Mouse (Mus musculus) activated CD4-positive, CD25-positive, alpha-beta regulatory T cell, adult 9 weeks (primary cell): Measurements from ENCODE around the gene Ccl27a. TPM values are rescaled to one million over a fixed set of nuclear protein-coding genes. Genes with fewer than 3 reads are reported as not detected.

Source experiments
- polyA plus RNA-seq: library from polyadenylated mRNA; unstranded; fragments of 100-300 nt; shearing (Covaris generic); gene quantifications from one replicate; pipeline ENCODE4 v1.2.1, GENCODE M21; 2017

Gene Ccl27a
- polyA plus RNA-seq: 7.5 TPM

GRCm38 (mm10) chr4:41774002-41774401, at the start of gene Ccl27a:
Gene Ccl27a (minus strand): TSS chr4:41774247.

GRCm38 (mm10) chr4:41755338-41756305, 18.4 kb downstream of the Ccl27a start, which contains the start of gene Sigmar1:
Gene Sigmar1 (minus strand): TSS chr4:41756157.

DNA sequence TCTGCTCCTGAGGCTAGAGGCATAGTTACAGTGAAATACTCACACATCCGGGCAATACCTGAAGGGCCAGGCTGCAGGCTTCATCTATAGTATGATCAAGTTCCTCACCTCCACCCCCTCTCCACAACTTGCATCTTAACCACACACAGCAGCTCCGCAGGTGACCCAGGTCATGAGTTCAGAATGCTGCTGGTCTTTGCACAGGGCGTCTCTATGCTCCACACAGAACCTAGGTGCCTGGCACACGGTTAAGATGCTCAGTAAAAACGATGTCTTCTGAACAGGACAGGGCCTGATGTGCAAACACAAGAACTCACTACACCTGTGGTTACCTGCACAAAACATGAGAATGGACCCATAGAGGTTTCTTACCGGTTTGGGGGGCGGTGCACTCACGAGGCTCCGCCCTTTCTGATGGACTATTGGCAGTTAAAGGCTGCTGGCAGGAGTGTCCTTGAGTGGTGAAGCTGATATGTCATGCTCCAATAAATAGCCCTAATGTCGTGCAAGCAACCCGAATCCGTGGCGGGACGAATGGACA, 19.2 kb downstream of the Ccl27a start, which contains the start of gene Galt:
TSS of gene Galt (plus strand) at position 432 of the 541 bp plus-strand sequence.

GRCm38 (mm10) chr4:41731052-41731765, 42.8 kb downstream of the Ccl27a start, which contains the start of gene Arid3c:
Gene Arid3c (minus strand): TSS chr4:41731142.

DNA sequence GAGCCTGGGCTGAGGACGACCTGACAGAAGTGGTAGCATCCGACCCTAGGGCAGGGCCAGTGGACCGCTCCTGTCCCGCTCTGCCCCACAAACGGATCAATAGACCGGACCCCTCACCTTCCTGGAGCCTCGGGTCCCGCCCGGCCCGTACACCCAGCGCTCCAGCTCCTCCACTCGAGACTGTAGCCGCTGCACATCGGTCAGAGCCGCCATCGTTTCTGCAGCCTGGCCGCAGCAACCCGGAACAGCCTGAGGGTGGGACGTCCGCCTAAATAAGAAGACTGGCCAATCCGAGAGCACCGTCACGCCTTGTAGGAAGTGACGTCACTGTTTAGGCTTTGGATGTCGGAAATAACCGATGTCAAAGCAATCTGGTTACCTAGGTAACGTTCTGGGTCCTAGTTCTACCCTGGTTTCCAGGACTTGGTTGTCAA, 51.1 kb downstream of the Ccl27a start, which contains the start of gene Dctn3:
TSS of gene Dctn3 (minus strand) at position 253 of the 434 bp plus-strand sequence.

Other genes starting within 250 kb of the Ccl27a start
- gene Fam219a, start 204.7 kb downstream of the Ccl27a start, polyA plus RNA-seq: 1.6 TPM
- not detected for gene Dnaic1, start 204.5 kb downstream of the Ccl27a start, polyA plus RNA-seq
- gene Enho, start 133.9 kb downstream of the Ccl27a start, polyA plus RNA-seq: not detected
- not detected for gene Cntfr, start 77.2 kb downstream of the Ccl27a start, polyA plus RNA-seq
- 8.7 TPM for gene Il11ra1, start 74.3 kb downstream of the Ccl27a start, polyA plus RNA-seq
- 54.4 TPM for gene Rpp25l, start 60.7 kb downstream of the Ccl27a start, polyA plus RNA-seq
- 142 TPM for gene Dctn3, start 51.1 kb downstream of the Ccl27a start, polyA plus RNA-seq
- gene Arid3c, start 43.1 kb downstream of the Ccl27a start, polyA plus RNA-seq: not detected
- 70.8 TPM for gene Galt, start 19.0 kb downstream of the Ccl27a start, polyA plus RNA-seq
- gene Sigmar1, start 18.1 kb downstream of the Ccl27a start, polyA plus RNA-seq: 37.0 TPM
- gene Gm21541, start 129.4 kb upstream of the Ccl27a start, polyA plus RNA-seq: not detected
- 1.4 TPM for gene Gm20878, start 167.3 kb upstream of the Ccl27a start, polyA plus RNA-seq
- gene Fam205a4, start 191.8 kb upstream of the Ccl27a start, polyA plus RNA-seq: not detected